Mouse (Mus musculus) hindbrain, embryonic 14.5 days (tissue): ENCODE measurements at regions not wholly inside any gene's neighbourhood (a gene's known extent, or its start where the extent isn't known, plus 50 kb on each side); places are given as distances from the start of the nearest gene placed in this dataset.

Source experiments
- ATAC-seq: fragments of 200-750 bp; cut with Nextera tagmentation; 2 replicates; pipeline ENCODE4 v1.8.0; 2017; ENCODE audit warnings: moderate number of reproducible peaks, mild to moderate bottlenecking, moderate TSS enrichment, moderate library complexity; ENCODE audit not compliant: low FRiP score
- DNase-seq: peaks from one replicate; pipeline ENCODE4 v3.0.0-alpha.2; 2015; ENCODE audit warnings: low spot score
- H3K27ac ChIP-seq: fragments of 300-500 bp; sonication (generic); 2 replicates; pipeline ENCODE4 v1.5.1; 2014; ENCODE audit warnings: mild to moderate bottlenecking, moderate library complexity
- H3K27me3 ChIP-seq: fragments of 300-500 bp; sonication (generic); 2 replicates; pipeline ENCODE4 v1.6.1; 2014; ENCODE audit warnings: mild to moderate bottlenecking, low read length, mixed read lengths; ENCODE audit not compliant: control insufficient read depth, insufficient read depth
- H3K36me3 ChIP-seq: fragments of 300-500 bp; sonication (generic); replicated peaks from 2 replicates; pipeline ENCODE4 v1.6.1; 2014; ENCODE audit not compliant: control insufficient read depth, insufficient read depth
- H3K4me1 ChIP-seq: fragments of 300-500 bp; sonication (generic); replicated peaks from 2 replicates; pipeline ENCODE4 v1.6.1; 2014; ENCODE audit warnings: antibody characterized with exemption, low read length, mixed read lengths; ENCODE audit not compliant: control insufficient read depth, insufficient read depth
- H3K4me2 ChIP-seq: fragments of 300-500 bp; sonication (generic); replicated peaks from 2 replicates; pipeline ENCODE4 v1.6.1; 2014; ENCODE audit warnings: mild to moderate bottlenecking, moderate library complexity
- H3K4me3 ChIP-seq: fragments of 300-500 bp; sonication (generic); replicated peaks from 2 replicates; pipeline ENCODE4 v1.5.1; 2014; ENCODE audit warnings: mild to moderate bottlenecking, low read length
- H3K9ac ChIP-seq: fragments of 300-500 bp; sonication (generic); 2 replicates; pipeline ENCODE4 v1.6.1; 2014
- H3K9me3 ChIP-seq: fragments of 300-500 bp; sonication (generic); 2 replicates; pipeline ENCODE4 v1.6.1; 2016; ENCODE audit warnings: low read length; ENCODE audit not compliant: control insufficient read depth
- WGBS: fragments of 180-500 bp; shearing (Covaris S2); extraction: QIAGEN DNeasy Blood & Tissue Kit; methylation state at CpG from one replicate; pipeline ENCODE4 v1.1.7; 2014; 5-methylcytosine and 5-hydroxymethylcytosine counted together

GRCm38 (mm10) chr16:90621761-90622411, 105.3 kb downstream of the Mis18a start:
- Histone ChIP-seq H3K4me3 (no peak overlapping the region), H3K27ac (no peak overlapping the region), H3K4me1 (peaks cover 27% of the 10 kb centered on the region), H3K27me3 (no peaks in the 10 kb centered on the region), H3K4me2 (no peak overlapping the region), H3K36me3 (no peaks in the 10 kb centered on the region), H3K9ac (no peak overlapping the region), H3K9me3 (no peaks in the 10 kb centered on the region)
- DNase-seq: no peak
- no peak for ATAC-seq
- 40% methylated on average over 13 of the region's 13 CpGs for WGBS

GRCm38 (mm10) chr16:90619565-90620311, 107.5 kb downstream of the Mis18a start:
- Histone ChIP-seq H3K9me3 (no peaks in the 10 kb centered on the region), H3K4me2 (no peak overlapping the region), H3K9ac (no peak overlapping the region), H3K27ac (no peak overlapping the region), H3K4me3 (no peak overlapping the region), H3K4me1 (peaks cover 25% of the 10 kb centered on the region), H3K27me3 (no peaks in the 10 kb centered on the region), H3K36me3 (no peaks in the 10 kb centered on the region)
- DNase-seq (no peak), ATAC-seq (no peak)
- 85% methylated on average over 13 of the region's 13 CpGs for WGBS

- Histone ChIP-seq H3K9me3 (no peaks in the 10 kb centered on the region), H3K4me2 (no peak overlapping the region), H3K27ac (no peak overlapping the region), H3K27me3 (no peaks in the 10 kb centered on the region), H3K4me3 (no peak overlapping the region), H3K36me3 (no peaks in the 10 kb centered on the region), H3K4me1 (no peaks in the 10 kb centered on the region), H3K9ac (no peak overlapping the region)
- no peak for ATAC-seq
- no peak for DNase-seq
- 73% methylated on average over 10 of the region's 10 CpGs for WGBS
These were observed 111.4 kb downstream of the Mis18a start for GRCm38 (mm10) chr16:90615791-90616190.

- 91% methylated on average over 1 of the region's 1 CpGs for WGBS
- no peak for DNase-seq
- H3K4me1 ChIP-seq: no peaks in the 10 kb centered on the region
- no peak for ATAC-seq
- no peaks in the 10 kb centered on the region for H3K36me3 ChIP-seq
- H3K4me3 ChIP-seq: no peak overlapping the region
- no peaks in the 10 kb centered on the region for H3K9me3 ChIP-seq
- no peak overlapping the region for H3K4me2 ChIP-seq
- no peak overlapping the region for H3K9ac ChIP-seq
- no peak overlapping the region for H3K27ac ChIP-seq
- H3K27me3 ChIP-seq: no peaks in the 10 kb centered on the region
These were observed 113.1 kb downstream of the Mis18a start for GRCm38 (mm10) chr16:90614137-90614536.

GRCm38 (mm10) chr16:90610097-90610808, 117.0 kb downstream of the Mis18a start:
- 89% methylated on average over 22 of the region's 22 CpGs for WGBS
- ATAC-seq: no peak
- DNase-seq: no peak
- Histone ChIP-seq H3K9me3 (no peaks in the 10 kb centered on the region), H3K27ac (no peak overlapping the region), H3K36me3 (no peaks in the 10 kb centered on the region), H3K4me3 (no peak overlapping the region), H3K9ac (no peak overlapping the region), H3K4me1 (no peaks in the 10 kb centered on the region), H3K27me3 (no peaks in the 10 kb centered on the region), H3K4me2 (no peak overlapping the region)

- no peak overlapping the region for H3K4me2 ChIP-seq
- H3K36me3 ChIP-seq: no peaks in the 10 kb centered on the region
- DNase-seq: no peak
- WGBS: 82% methylated on average over 7 of the region's 7 CpGs
- H3K27ac ChIP-seq: no peak overlapping the region
- H3K27me3 ChIP-seq: no peaks in the 10 kb centered on the region
- peaks cover 8% of the 10 kb centered on the region; the same call in 1 of the 2 replicates for H3K9me3 ChIP-seq
- H3K4me1 ChIP-seq: no peaks in the 10 kb centered on the region
- no peak for ATAC-seq
- no peak overlapping the region for H3K4me3 ChIP-seq
- no peak overlapping the region for H3K9ac ChIP-seq
These were observed 127.8 kb downstream of the Mis18a start for GRCm38 (mm10) chr16:90599329-90599870.

GRCm38 (mm10) chr16:90598727-90599126, 128.5 kb downstream of the Mis18a start:
- ATAC-seq: no peak
- Histone ChIP-seq H3K9ac (no peak overlapping the region), H3K27me3 (no peaks in the 10 kb centered on the region), H3K4me1 (no peaks in the 10 kb centered on the region), H3K36me3 (no peaks in the 10 kb centered on the region), H3K4me2 (no peak overlapping the region), H3K4me3 (no peak overlapping the region), H3K9me3 (peaks cover 8% of the 10 kb centered on the region; the same call in 1 of the 2 replicates), H3K27ac (no peak overlapping the region)
- 82% methylated on average over 7 of the region's 7 CpGs for WGBS
- DNase-seq: no peak

GRCm38 (mm10) chr16:90592721-90593481, 134.3 kb downstream of the Mis18a start:
- Histone ChIP-seq H3K4me2 (no peak overlapping the region), H3K9ac (no peak overlapping the region), H3K4me3 (no peak overlapping the region), H3K9me3 (peaks cover 11% of the 10 kb centered on the region), H3K4me1 (no peaks in the 10 kb centered on the region), H3K27me3 (no peaks in the 10 kb centered on the region), H3K27ac (no peak overlapping the region), H3K36me3 (no peaks in the 10 kb centered on the region)
- WGBS: 87% methylated on average over 6 of the region's 6 CpGs
- DNase-seq (no peak), ATAC-seq (no peak)

- Histone ChIP-seq H3K36me3 (no peaks in the 10 kb centered on the region), H3K27ac (no peak overlapping the region), H3K9ac (no peak overlapping the region), H3K4me2 (no peak overlapping the region), H3K9me3 (peaks cover 18% of the 10 kb centered on the region), H3K4me1 (no peaks in the 10 kb centered on the region), H3K27me3 (no peaks in the 10 kb centered on the region), H3K4me3 (no peak overlapping the region)
- 83% methylated on average over 7 of the region's 7 CpGs for WGBS
- no peak for ATAC-seq
- DNase-seq: no peak
These were observed 142.0 kb downstream of the Mis18a start for GRCm38 (mm10) chr16:90585171-90585570.
